Mouse (Mus musculus): Measurements from ENCODE around the gene Atp8b4.

- TF ChIP-seq CTCF (IDR thresholded peaks at IDR 0.05; ENCODE audit: low read depth) (no peak), EP300 (IDR thresholded peaks at IDR 0.05; ENCODE audit: low read depth) (no peak)
These were observed 45.9 kb upstream of the Atp8b4 start for GRCm38 (mm10) chr2:126546392-126546791.
